Mouse (Mus musculus) testis, adult 2 months (tissue): ENCODE results near the gene BC030499.

Source experiments
- CTCF ChIP-seq: fragments of 200-500 bp; IDR thresholded peaks from 2 replicates; pipeline ENCODE4 v1.5.1; 2012; ENCODE audit warnings: low read depth, mild to moderate bottlenecking, inconsistent platforms, low read length, moderate library complexity; ENCODE audit not compliant: control insufficient read depth, insufficient read depth, insufficient replicate concordance
- POLR2A ChIP-seq: fragments of 200-500 bp; IDR thresholded peaks from 2 replicates; pipeline ENCODE4 v1.6.1; 2012; ENCODE audit warnings: low read depth, mild to moderate bottlenecking, inconsistent platforms, low read length, moderate library complexity; ENCODE audit not compliant: control insufficient read depth

DNA sequence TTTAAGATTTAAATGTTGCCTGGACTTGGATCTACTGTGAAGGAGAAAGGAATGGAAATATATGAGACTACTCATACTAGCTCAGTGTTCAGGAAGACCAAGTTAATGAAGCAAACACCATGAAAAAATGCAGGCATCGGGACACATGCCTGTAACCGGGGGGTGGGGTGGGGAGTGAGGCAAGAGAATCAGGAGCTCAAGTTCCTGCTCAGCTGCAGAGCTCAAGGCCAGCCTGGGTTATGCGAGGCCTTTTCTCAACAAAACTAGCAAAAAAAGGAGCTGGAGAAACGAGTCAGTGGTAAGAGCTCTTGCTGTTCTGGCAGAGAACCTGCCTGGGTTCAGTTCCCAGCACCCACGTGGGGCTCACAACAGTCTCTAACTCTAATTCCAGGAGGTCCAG is 43.4 kb downstream of the BC030499 start:
- TF ChIP-seq CTCF (no peak), POLR2A (no peak)
